Mouse (Mus musculus) heart, postnatal 0 days (tissue): Measurements from ENCODE around the gene Tmod2.
"Not testable (repeated sequence)": the region's sequence is repeated elsewhere in the genome, so short reads cannot be mapped to it uniquely, and the experiment has no call there.

Source experiments
- CTCF ChIP-seq: IDR thresholded peaks from 2 replicates; pipeline ENCODE4 v1.5.1; 2016; ENCODE audit warnings: antibody characterized with exemption, control low read depth, low read depth
- EP300 ChIP-seq: IDR thresholded peaks from 2 replicates; pipeline ENCODE4 v1.6.1; 2016; ENCODE audit warnings: antibody characterized with exemption, low read depth

- TF ChIP-seq CTCF, EP300: not testable (repeated sequence)
These were observed 45.3 kb upstream of the Tmod2 start for GRCm38 (mm10) chr9:75656456-75656855.
